In the genomic region with DNA sequence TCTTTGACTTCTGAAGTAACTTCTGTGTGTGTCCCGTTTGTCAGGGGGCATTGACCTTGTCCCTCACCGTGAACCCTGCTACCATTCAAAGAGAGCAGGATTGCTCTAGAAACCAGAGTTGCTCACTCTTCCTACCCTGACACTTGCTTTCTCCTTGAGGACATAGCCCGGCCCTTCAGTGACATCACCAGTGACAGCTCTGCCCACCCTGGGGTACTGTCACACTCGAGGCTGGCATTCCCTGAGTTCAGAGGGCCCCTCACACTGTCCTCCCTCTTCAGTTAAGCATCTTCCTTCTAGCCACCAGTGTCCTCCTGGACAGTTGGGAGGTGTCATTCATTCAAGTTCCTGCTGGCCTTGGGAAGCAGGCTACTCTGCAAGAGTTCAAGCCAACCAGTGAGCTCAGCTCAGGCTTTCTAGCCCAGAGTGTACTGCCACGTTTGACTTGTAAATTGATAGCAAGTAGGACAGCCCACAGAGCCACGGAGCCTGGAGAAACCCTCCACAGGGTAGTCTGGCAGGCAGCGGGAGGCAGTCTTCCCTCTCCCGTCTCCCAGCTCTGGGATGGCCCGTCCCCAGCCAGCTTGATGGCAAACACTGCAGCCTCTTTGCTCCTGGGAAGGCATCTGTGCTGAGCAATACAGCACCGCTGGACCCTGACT, we compare ENCODE assay signal across 10 mouse cellular contexts. TPM values are rescaled to one million over a fixed set of nuclear protein-coding genes. Genes with fewer than 3 reads are reported as not detected.
DNase-seq lines count a peak whose midpoint lies in the region; ATAC-seq and TF ChIP-seq lines count a peak whose summit lies in the region.
"Had no signal": no experiment of that assay in that cellular context is flagged by ENCODE, and none has a peak within 500 bp of the region (broad histone marks: within the 10 kb centered on the region; RNA-seq: fewer than 3 reads in every experiment).

No protein-coding gene starts in this region.

- TF ChIP-seq CTCF in left cerebral cortex, adult 2 months (IDR thresholded peaks at IDR 0.05) = no peak
- TF ChIP-seq CTCF in cortical plate, adult 2 months (IDR thresholded peaks at IDR 0.05; ENCODE audit: extremely low read depth, insufficient read depth, low read length) = no peak

- ATAC-seq in inflammation-experienced regulatory T-cells, adult 6 months = no peak

- H3K27ac ChIP-seq in left cerebral cortex, adult 2 months = peak overlapping the region; percentile 53
- 0 out of 2 replicates have a peak overlapping the region, but pooled peaks have one; percentile 17 for H3K27ac ChIP-seq in cortical plate, adult 2 months (ENCODE audit: insufficient read depth, low read length)
- H3K27ac ChIP-seq in macrophage = 0 out of 2 replicates have a peak overlapping the region, but pooled peaks have one; percentile 15

- H3K4me1 ChIP-seq in cortical plate, adult 2 months (ENCODE audit: control insufficient read depth, insufficient read depth, low read length) = peaks cover 1% of the 10 kb centered on the region

- intact Hi-C loops in left cerebral cortex, adult 2 months (cut with DNase I) = no loop called here
- intact Hi-C loops in left cerebral cortex, postnatal 10 days (cut with DNase I) = loop anchor here (2.0 kb wide), 1 partner anchor 40 kb away; a partner anchor contains a TSS

- 76% methylated on average over 10 of the region's 10 CpGs for WGBS in macrophage (ENCODE audit: missing documents)

- no peak for TF ChIP-seq POLR2A in cortical plate, adult 2 months (IDR thresholded peaks at IDR 0.05; ENCODE audit: extremely low read depth, insufficient read depth, low read length)

- peaks cover 25% of the 10 kb centered on the region for H3K36me3 ChIP-seq in macrophage (ENCODE audit: inconsistent target)

- DNase-seq in cerebellum, adult 9-11 months = peak; percentile 44
- DNase-seq in cerebellum, postnatal 4 days (ENCODE audit: low spot score in 2 of 2) = no peak
- DNase-seq in left cerebral cortex, adult 2 months (ENCODE audit: extremely low spot score in 1 of 2, low spot score in 2 of 2) = no peak
- DNase-seq in left cerebral cortex, postnatal 10 days (ENCODE audit: extremely low spot score in 1 of 2, low spot score in 2 of 2) = no peak
- DNase-seq in left cerebral cortex, adult 18-20 months (ENCODE audit: low spot score in 2 of 2) = no peak
- DNase-seq: layer of hippocampus, adult 9-11 months had no signal

- no peak overlapping the region for H3K4me3 ChIP-seq in left cerebral cortex, adult 2 months
- no peak overlapping the region for H3K4me3 ChIP-seq in cortical plate, adult 2 months (ENCODE audit: insufficient read depth, low read length)
- no peak overlapping the region for H3K4me3 ChIP-seq in macrophage (ENCODE audit: inconsistent target)
- H3K4me3 ChIP-seq: myocyte had no signal

- H3K79me2 ChIP-seq in macrophage (ENCODE audit: inconsistent target) = peaks cover 16% of the 10 kb centered on the region; the same call in 1 of the 2 replicates

RNA-seq across cellular contexts. Expression of a gene that starts 1.7 kb away (rescaled TPM):
- 10 to 100 TPM; 77.6 to 78.9 TPM for total RNA-seq in left cerebral cortex, adult 2 months (2021)
- 10 to 100 TPM; 40.0 to 45.1 TPM for total RNA-seq in left cerebral cortex, postnatal 10 days (2021)
- 122 and 130 TPM in 2 replicates for polyA plus RNA-seq in cortical plate, adult 2 months (2012; rRNA removed)
- 1 to 10 TPM in 5 of 26 experiments, under 1 TPM in 9, not detected in 12; 0.37 to 2.5 (median 0.74) TPM for total RNA-seq in macrophage (2018; cell fraction: chromatin; rRNA removed)
- total RNA-seq in macrophage (2018; cell fraction: cytosol; rRNA removed) = 1 to 10 TPM in 7 of 26 experiments, under 1 TPM in 19; 0.44 to 1.3 (median 0.86) TPM
- 1 to 10 TPM in 6 of 26 experiments, under 1 TPM in 13, not detected in 7; 0.23 to 3.6 (median 0.78) TPM for total RNA-seq in macrophage (2018; cell fraction: nucleus; rRNA removed)
- 0.68 to 1.1 TPM (median 0.72 TPM) in 3 replicates for polyA plus RNA-seq in macrophage (2018)
- 1 to 10 TPM; 2.1 to 3.0 (median 2.3) TPM for polyA plus RNA-seq in inflammation-experienced regulatory T-cells, adult 6 months (2017; shearing (Covaris generic))
- 10 to 100 TPM; 73.9 to 75.8 TPM for total RNA-seq in left cerebral cortex, adult 18-20 months (2021)

RNA-seq across cellular contexts. Expression of a gene that starts 40.1 kb away (rescaled TPM):
- 100 to 1,000 TPM; 174 to 191 TPM for total RNA-seq in left cerebral cortex, adult 2 months (2021)
- 100 to 1,000 TPM; 190 to 203 TPM for total RNA-seq in left cerebral cortex, postnatal 10 days (2021)
- 130 and 132 TPM in 2 replicates for polyA plus RNA-seq in cortical plate, adult 2 months (2012; rRNA removed)
- 100 to 1,000 TPM in 24 of 26 experiments, 10 to 100 TPM in 2; 72.2 to 414 (median 208) TPM for total RNA-seq in macrophage (2018; cell fraction: chromatin; rRNA removed)
- 100 to 1,000 TPM; 171 to 234 (median 210) TPM for total RNA-seq in macrophage (2018; cell fraction: cytosol; rRNA removed)
- 100 to 1,000 TPM in 25 of 26 experiments, 10 to 100 TPM in 1; 82.4 to 238 (median 191) TPM for total RNA-seq in macrophage (2018; cell fraction: nucleus; rRNA removed)
- polyA plus RNA-seq in macrophage (2018) = 151 to 499 TPM (median 254 TPM) in 3 replicates
- polyA plus RNA-seq in inflammation-experienced regulatory T-cells, adult 6 months (2017; shearing (Covaris generic)) = 10 to 100 TPM; 38.6 to 64.7 (median 40.7) TPM
- total RNA-seq in left cerebral cortex, adult 18-20 months (2021) = 100 to 1,000 TPM; 165 to 168 TPM

RNA-seq across cellular contexts. Expression of a gene that starts 45.0 kb away (rescaled TPM):
- 1 to 10 TPM; 2.8 to 2.9 TPM for total RNA-seq in left cerebral cortex, adult 2 months (2021)
- under 1 TPM; 0.63 to 0.86 TPM for total RNA-seq in left cerebral cortex, postnatal 10 days (2021)
- 1.3 and 1.6 TPM in 2 replicates for polyA plus RNA-seq in cortical plate, adult 2 months (2012; rRNA removed)
- total RNA-seq in macrophage (2018; cell fraction: chromatin; rRNA removed) = 1 to 10 TPM in 1 of 26 experiments, under 1 TPM in 9, not detected in 16; 0.33 to 1.4 (median 0.46) TPM
- total RNA-seq in macrophage (2018; cell fraction: cytosol; rRNA removed) = under 1 TPM; 0.38 to 0.92 (median 0.59) TPM
- 1 to 10 TPM in 2 of 26 experiments, under 1 TPM in 14, not detected in 10; 0.18 to 1.9 (median 0.54) TPM for total RNA-seq in macrophage (2018; cell fraction: nucleus; rRNA removed)
- 0.14 to 0.69 TPM (median 0.51 TPM) in 3 replicates for polyA plus RNA-seq in macrophage (2018)
- 1 to 10 TPM in 1 of 3 experiments, under 1 TPM in 1, not detected in 1; 0.54 to 1.0 TPM for polyA plus RNA-seq in inflammation-experienced regulatory T-cells, adult 6 months (2017; shearing (Covaris generic))
- total RNA-seq in left cerebral cortex, adult 18-20 months (2021) = 1 to 10 TPM; 3.6 to 4.5 TPM

RNA-seq across cellular contexts. Expression of a gene that starts 56.7 kb away (rescaled TPM):
- 100 to 1,000 TPM; 326 to 327 TPM for total RNA-seq in left cerebral cortex, adult 2 months (2021)
- 100 to 1,000 TPM; 423 to 456 TPM for total RNA-seq in left cerebral cortex, postnatal 10 days (2021)
- 287 and 301 TPM in 2 replicates for polyA plus RNA-seq in cortical plate, adult 2 months (2012; rRNA removed)
- total RNA-seq in macrophage (2018; cell fraction: chromatin; rRNA removed) = 100 to 1,000 TPM; 108 to 477 (median 140) TPM
- total RNA-seq in macrophage (2018; cell fraction: cytosol; rRNA removed) = 1,000 to 10,000 TPM in 6 of 26 experiments, 100 to 1,000 TPM in 20; 449 to 1,138 (median 724) TPM
- total RNA-seq in macrophage (2018; cell fraction: nucleus; rRNA removed) = 100 to 1,000 TPM; 131 to 371 (median 177) TPM
- polyA plus RNA-seq in macrophage (2018) = 992 to 1,238 TPM (median 1,231 TPM) in 3 replicates
- polyA plus RNA-seq in inflammation-experienced regulatory T-cells, adult 6 months (2017; shearing (Covaris generic)) = 1,000 to 10,000 TPM in 2 of 3 experiments, 100 to 1,000 TPM in 1; 686 to 1,148 (median 1,072) TPM
- 100 to 1,000 TPM; 351 to 356 TPM for total RNA-seq in left cerebral cortex, adult 18-20 months (2021)
